Mouse (Mus musculus): ENCODE results near the gene Dtd2. TPM values are rescaled to one million over a fixed set of nuclear protein-coding genes. Genes with fewer than 3 reads are reported as not detected.

Gene Dtd2
- total RNA-seq, 2 experiments from 2014 or later = 8.8 to 10.9 TPM

Other genes starting within 250 kb of the Dtd2 start
- gene Hectd1, start 177.0 kb downstream of the Dtd2 start, total RNA-seq (2021) = 10 to 100 TPM; 83.3 to 86.5 TPM
- gene Heatr5a, start 35.2 kb downstream of the Dtd2 start, total RNA-seq (2021) = 1 to 10 TPM; 6.4 to 8.8 TPM
- not detected for gene Gpr33, start 21.6 kb upstream of the Dtd2 start, total RNA-seq (2021)
- 1 to 10 TPM; 5.1 to 6.4 TPM for gene Nubpl, start 91.2 kb upstream of the Dtd2 start, total RNA-seq (2021)

Data from left cerebral cortex, postnatal 25 days (tissue).